Mouse (Mus musculus): ENCODE measurements around the gene Olfr735. TPM values are rescaled to one million over a fixed set of nuclear protein-coding genes. Genes with fewer than 3 reads are reported as not detected.

The Olfr735 gene
- polyA plus RNA-seq, 1 experiment from 2014 or later = not detected

Other genes with a start within 250 kb of the Olfr735 start
- not detected in 2 replicates for gene Olfr727, start 225.7 kb downstream of the Olfr735 start, polyA plus RNA-seq (2015; fragmentation: Nextera tagmentation; extraction: Ambion mirVana)
- not detected in 2 replicates for gene Olfr728, start 206.2 kb downstream of the Olfr735 start, polyA plus RNA-seq (2015; fragmentation: Nextera tagmentation; extraction: Ambion mirVana)
- not detected in 2 replicates for gene Olfr729, start 196.0 kb downstream of the Olfr735 start, polyA plus RNA-seq (2015; fragmentation: Nextera tagmentation; extraction: Ambion mirVana)
- gene Olfr730, start 160.7 kb downstream of the Olfr735 start, polyA plus RNA-seq (2015; fragmentation: Nextera tagmentation; extraction: Ambion mirVana) = not detected in 2 replicates
- gene Olfr731, start 107.0 kb downstream of the Olfr735 start, polyA plus RNA-seq (2015; fragmentation: Nextera tagmentation; extraction: Ambion mirVana) = not detected in 2 replicates
- not detected in 2 replicates for gene Olfr732, start 64.7 kb downstream of the Olfr735 start, polyA plus RNA-seq (2015; fragmentation: Nextera tagmentation; extraction: Ambion mirVana)
- not detected in 2 replicates for gene Olfr733, start 47.4 kb downstream of the Olfr735 start, polyA plus RNA-seq (2015; fragmentation: Nextera tagmentation; extraction: Ambion mirVana)
- not detected in 2 replicates for gene Olfr734, start 22.1 kb downstream of the Olfr735 start, polyA plus RNA-seq (2015; fragmentation: Nextera tagmentation; extraction: Ambion mirVana)
- 0.07 and 0.15 TPM in 2 replicates for gene Tlr11, start 9.0 kb upstream of the Olfr735 start, polyA plus RNA-seq (2015; fragmentation: Nextera tagmentation; extraction: Ambion mirVana)
- gene Olfr736, start 32.3 kb upstream of the Olfr735 start, polyA plus RNA-seq (2015; fragmentation: Nextera tagmentation; extraction: Ambion mirVana) = not detected in 2 replicates
- gene Olfr738, start 58.7 kb upstream of the Olfr735 start, polyA plus RNA-seq (2015; fragmentation: Nextera tagmentation; extraction: Ambion mirVana) = not detected in 2 replicates
- gene Olfr739, start 69.8 kb upstream of the Olfr735 start, polyA plus RNA-seq (2015; fragmentation: Nextera tagmentation; extraction: Ambion mirVana) = not detected in 2 replicates
- not detected in 2 replicates for gene Olfr740, start 96.7 kb upstream of the Olfr735 start, polyA plus RNA-seq (2015; fragmentation: Nextera tagmentation; extraction: Ambion mirVana)
- not detected in 2 replicates for gene Olfr741, start 123.9 kb upstream of the Olfr735 start, polyA plus RNA-seq (2015; fragmentation: Nextera tagmentation; extraction: Ambion mirVana)
- gene Olfr742, start 154.7 kb upstream of the Olfr735 start, polyA plus RNA-seq (2015; fragmentation: Nextera tagmentation; extraction: Ambion mirVana) = not detected in 2 replicates
- not detected in 2 replicates for gene Olfr743, start 173.0 kb upstream of the Olfr735 start, polyA plus RNA-seq (2015; fragmentation: Nextera tagmentation; extraction: Ambion mirVana)